Mouse (Mus musculus) forebrain, embryonic 10.5 days (tissue): ENCODE measurements around the gene Bbs9. TPM values are rescaled to one million over a fixed set of nuclear protein-coding genes. Genes with fewer than 3 reads are reported as not detected.
A peak's percentile ranks its signal among the peaks of the same experiment; 100 is the strongest.

ENCODE experiments used
- DNase-seq: peaks from one replicate; pipeline ENCODE4 v3.0.0-alpha.2; 2017; ENCODE audit warnings: low spot score; ENCODE audit errors: extremely low spot score
- H3K27ac ChIP-seq: fragments of 300-500 bp; sonication (generic); 2 replicates; pipeline ENCODE4 v1.5.1; 2016; ENCODE audit warnings: mild to moderate bottlenecking
- H3K27me3 ChIP-seq: fragments of 300-500 bp; sonication (generic); 2 replicates; pipeline ENCODE4 v1.6.1; 2016; ENCODE audit warnings: mild to moderate bottlenecking; ENCODE audit not compliant: poor library complexity, severe bottlenecking
- H3K36me3 ChIP-seq: fragments of 300-500 bp; sonication (generic); replicated peaks from 2 replicates; pipeline ENCODE4 v1.6.1; 2016; ENCODE audit warnings: mild to moderate bottlenecking, moderate library complexity
- H3K4me1 ChIP-seq: fragments of 300-500 bp; sonication (generic); 2 replicates; pipeline ENCODE4 v1.6.1; 2016
- H3K4me3 ChIP-seq: fragments of 300-500 bp; sonication (generic); 2 replicates; pipeline ENCODE4 v1.5.1; 2016; ENCODE audit warnings: mild to moderate bottlenecking, moderate library complexity
- H3K9me3 ChIP-seq: fragments of 300-500 bp; sonication (generic); 2 replicates; pipeline ENCODE4 v1.6.1; 2016; ENCODE audit warnings: mild to moderate bottlenecking, moderate library complexity
- WGBS: fragments of 180-500 bp; shearing (Covaris S2); methylation state at CpG from one replicate; pipeline ENCODE4 v1.1.7; 2016; 5-methylcytosine and 5-hydroxymethylcytosine counted together
- polyA plus RNA-seq: library from polyadenylated mRNA; unstranded; fragments of >200 nt; fragmentation: Nextera tagmentation; extraction: Ambion mirVana; gene quantifications from 2 replicates; pipeline ENCODE4 v1.2.1, GENCODE M21; 2016

Gene Bbs9
- polyA plus RNA-seq, 1 experiment from 2014 or later: 14.6 TPM

DNA sequence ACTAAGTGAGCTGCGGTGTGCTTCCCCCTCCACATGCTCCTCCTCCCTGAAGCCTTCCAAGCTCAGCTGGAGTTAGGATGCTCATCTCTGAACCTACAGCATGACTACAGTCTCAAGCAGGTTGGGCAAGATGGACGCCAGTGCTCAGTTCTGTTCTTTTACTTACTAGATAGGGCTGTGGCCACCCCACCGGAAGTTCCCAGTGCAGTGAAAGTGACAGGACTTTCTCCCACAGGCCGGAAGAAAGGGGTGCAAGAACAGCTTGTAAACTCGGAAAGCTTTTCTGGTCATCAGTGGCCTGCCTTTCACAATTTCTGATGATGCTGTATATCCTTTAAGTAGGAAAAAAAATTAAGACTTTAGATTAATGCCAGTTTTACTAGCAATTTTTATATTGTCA, 315.7 kb downstream of the Bbs9 start:
- Histone ChIP-seq H3K27ac (no peak overlapping the region), H3K27me3 (no peaks in the 10 kb centered on the region), H3K36me3 (no peaks in the 10 kb centered on the region), H3K9me3 (no peaks in the 10 kb centered on the region), H3K4me3 (no peak overlapping the region), H3K4me1 (peaks cover 11% of the 10 kb centered on the region)
- 92% methylated on average over 5 of the region's 5 CpGs for WGBS
- DNase-seq: no peak

DNA sequence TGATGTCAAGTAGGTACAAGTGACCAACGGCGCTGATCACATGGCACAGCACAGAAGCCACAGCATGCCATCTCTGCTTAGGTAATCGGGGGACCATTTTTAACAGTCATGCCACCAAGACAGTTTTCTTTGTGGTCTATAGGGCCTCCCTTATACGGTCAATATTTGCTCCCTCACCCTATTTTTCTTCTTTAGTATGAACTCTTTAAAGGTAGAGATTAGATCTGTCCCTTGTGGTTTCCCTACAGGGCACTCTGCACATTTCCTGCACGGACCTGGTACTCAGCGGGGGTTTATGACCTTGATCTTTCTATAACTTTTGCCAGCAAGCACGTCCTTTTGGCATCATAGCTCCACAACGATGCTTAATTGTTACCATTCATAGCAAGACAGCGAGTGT, 316.2 kb downstream of the Bbs9 start:
- no peaks in the 10 kb centered on the region for H3K27me3 ChIP-seq
- no peaks in the 10 kb centered on the region for H3K9me3 ChIP-seq
- H3K4me1 ChIP-seq: peaks cover 11% of the 10 kb centered on the region
- no peak overlapping the region for H3K4me3 ChIP-seq
- 84% methylated on average over 9 of the region's 9 CpGs for WGBS
- H3K36me3 ChIP-seq: no peaks in the 10 kb centered on the region
- H3K27ac ChIP-seq: no peak overlapping the region
- no peak for DNase-seq

DNA sequence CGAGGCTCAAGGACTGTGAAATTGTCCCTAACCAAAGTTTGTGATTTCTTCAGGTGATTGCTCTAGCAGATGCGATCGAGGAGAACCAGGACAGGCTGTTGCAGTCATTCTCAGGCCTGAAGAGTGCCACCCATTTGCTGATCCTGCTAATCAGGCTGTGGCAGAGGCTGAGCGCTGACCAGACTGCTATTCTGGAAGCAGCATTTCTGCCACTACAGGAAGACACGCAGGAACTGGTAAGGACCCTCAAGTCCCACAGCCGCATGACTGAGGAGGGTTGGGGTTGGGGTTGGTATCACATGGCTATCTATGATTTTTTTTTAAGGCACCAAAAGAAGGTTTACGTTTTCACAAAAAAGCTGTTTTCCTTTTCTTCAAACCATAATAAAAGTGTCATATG, 318.2 kb downstream of the Bbs9 start:
- no peak overlapping the region for H3K27ac ChIP-seq
- no peaks in the 10 kb centered on the region for H3K9me3 ChIP-seq
- H3K27me3 ChIP-seq: no peaks in the 10 kb centered on the region
- no peaks in the 10 kb centered on the region for H3K36me3 ChIP-seq
- 84% methylated on average over 7 of the region's 7 CpGs for WGBS
- DNase-seq: no peak
- no peak overlapping the region for H3K4me3 ChIP-seq
- peaks cover 11% of the 10 kb centered on the region for H3K4me1 ChIP-seq

DNA sequence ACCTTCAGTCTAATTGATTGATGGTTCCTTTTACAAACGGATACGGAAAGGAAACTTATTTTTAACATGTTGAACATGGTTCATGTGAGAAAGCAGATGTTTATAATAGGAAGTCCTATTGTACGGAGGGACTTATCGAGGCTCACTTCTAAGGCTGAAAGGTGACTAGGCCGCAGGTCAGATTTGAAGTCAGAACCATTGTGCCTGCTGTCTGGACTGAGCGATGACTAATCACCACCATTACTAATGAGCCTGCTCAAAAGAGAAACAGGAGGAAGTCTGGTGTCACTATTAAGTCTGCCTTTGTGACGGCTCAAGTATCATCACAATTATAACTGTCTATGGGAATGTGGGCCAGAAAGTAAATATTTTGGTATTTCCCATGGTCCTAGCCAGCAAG, 325.2 kb downstream of the Bbs9 start:
- WGBS: 81% methylated on average over 7 of the region's 7 CpGs
- Histone ChIP-seq H3K27me3 (no peaks in the 10 kb centered on the region), H3K9me3 (no peaks in the 10 kb centered on the region), H3K4me1 (no peaks in the 10 kb centered on the region), H3K4me3 (no peak overlapping the region), H3K36me3 (no peaks in the 10 kb centered on the region), H3K27ac (no peak overlapping the region)
- no peak for DNase-seq

DNA sequence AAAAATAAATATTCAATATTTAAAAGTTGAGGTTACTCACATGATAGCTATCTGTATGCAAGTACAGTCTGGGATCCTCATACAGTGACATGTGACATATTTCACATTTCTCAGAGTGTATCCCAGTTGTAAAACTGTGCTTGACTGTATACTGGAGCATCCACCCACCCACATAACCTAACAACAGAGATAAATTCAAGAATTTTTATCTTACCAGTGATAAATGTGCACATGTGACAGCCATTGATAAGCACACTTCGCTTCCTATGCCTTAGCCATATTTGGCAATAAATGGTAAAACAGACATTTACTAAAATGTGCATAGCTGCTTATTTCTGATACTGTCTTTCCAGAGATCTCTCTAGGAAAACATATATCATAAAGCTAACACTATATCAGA, 330.5 kb downstream of the Bbs9 start:
- Histone ChIP-seq H3K27me3 (no peaks in the 10 kb centered on the region), H3K4me1 (no peaks in the 10 kb centered on the region), H3K4me3 (no peak overlapping the region), H3K9me3 (no peaks in the 10 kb centered on the region), H3K27ac (no peak overlapping the region), H3K36me3 (no peaks in the 10 kb centered on the region)
- DNase-seq: no peak
- 89% methylated on average over 1 of the region's 1 CpGs for whole genome bisulfite sequencing

GRCm38 (mm10) chr9:22806494-22806893, 331.0 kb downstream of the Bbs9 start:
- Histone ChIP-seq H3K9me3 (no peaks in the 10 kb centered on the region), H3K27me3 (no peaks in the 10 kb centered on the region), H3K4me1 (no peaks in the 10 kb centered on the region), H3K27ac (no peak overlapping the region), H3K36me3 (no peaks in the 10 kb centered on the region), H3K4me3 (no peak overlapping the region)
- 82% methylated on average over 5 of the region's 5 CpGs for WGBS
- DNase-seq: no peak

DNA sequence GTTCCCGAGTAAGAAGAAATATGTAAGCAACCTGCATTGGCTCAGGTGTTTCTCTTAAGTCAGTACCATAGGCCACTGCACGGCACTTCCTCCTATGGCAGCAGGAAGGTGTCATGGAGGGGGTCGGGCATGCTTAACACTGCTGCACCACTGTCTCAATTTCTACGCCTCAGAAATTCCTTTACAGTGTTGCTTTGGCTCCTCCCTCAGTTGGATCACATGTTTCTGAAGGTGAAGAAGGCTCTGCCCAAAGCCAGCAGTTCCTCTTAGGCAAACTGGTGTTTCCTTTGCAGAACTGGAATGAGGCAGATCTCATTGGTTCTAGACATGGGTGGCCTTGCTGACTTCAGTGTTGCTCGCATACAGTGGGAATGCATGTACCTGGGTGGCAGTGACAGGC, 332.2 kb downstream of the Bbs9 start:
- no peak overlapping the region for H3K27ac ChIP-seq
- no peak overlapping the region for H3K4me3 ChIP-seq
- no peaks in the 10 kb centered on the region for H3K9me3 ChIP-seq
- H3K4me1 ChIP-seq: 0 out of 2 replicates have a peak, but pooled peaks cover 4% of the 10 kb centered on the region
- WGBS: 89% methylated on average over 5 of the region's 5 CpGs
- no peaks in the 10 kb centered on the region for H3K36me3 ChIP-seq
- H3K27me3 ChIP-seq: no peaks in the 10 kb centered on the region
- no peak for DNase-seq

- Histone ChIP-seq H3K27ac (no peak overlapping the region), H3K4me3 (no peak overlapping the region), H3K36me3 (no peaks in the 10 kb centered on the region), H3K27me3 (no peaks in the 10 kb centered on the region), H3K9me3 (no peaks in the 10 kb centered on the region), H3K4me1 (peaks cover 8% of the 10 kb centered on the region)
- no peak for DNase-seq
- 88% methylated on average over 4 of the region's 4 CpGs for WGBS
Observed at GRCm38 (mm10) chr9:22809621-22810126, 334.2 kb downstream of the Bbs9 start.

GRCm38 (mm10) chr9:22810454-22810853, 334.9 kb downstream of the Bbs9 start:
- 91% methylated on average over 8 of the region's 8 CpGs for WGBS
- Histone ChIP-seq H3K9me3 (no peaks in the 10 kb centered on the region), H3K4me1 (peaks cover 14% of the 10 kb centered on the region)

GRCm38 (mm10) chr9:22811931-22812330, 336.4 kb downstream of the Bbs9 start:
- 66% methylated on average over 2 of the region's 2 CpGs for WGBS
- no peak for DNase-seq

More at GRCm38 (mm10) chr9:22810454-22810853, 334.9 kb downstream of the Bbs9 start:
- no peak for DNase-seq
- no peak overlapping the region for H3K27ac ChIP-seq
- H3K36me3 ChIP-seq: no peaks in the 10 kb centered on the region
- no peaks in the 10 kb centered on the region for H3K27me3 ChIP-seq
- H3K4me3 ChIP-seq: no peak overlapping the region

GRCm38 (mm10) chr9:22814407-22815092, 339.0 kb downstream of the Bbs9 start:
- no peak for DNase-seq
- H3K9me3 ChIP-seq: no peaks in the 10 kb centered on the region
- no peak overlapping the region for H3K4me3 ChIP-seq
- 69% methylated on average over 9 of the region's 9 CpGs for WGBS
- 0 out of 2 replicates have a peak overlapping the region, but pooled peaks have one; percentile 25 for H3K27ac ChIP-seq
- H3K36me3 ChIP-seq: no peaks in the 10 kb centered on the region
- peaks cover 14% of the 10 kb centered on the region for H3K4me1 ChIP-seq
- no peaks in the 10 kb centered on the region for H3K27me3 ChIP-seq

More at GRCm38 (mm10) chr9:22811931-22812330, 336.4 kb downstream of the Bbs9 start:
- Histone ChIP-seq H3K27ac (no peak overlapping the region), H3K27me3 (no peaks in the 10 kb centered on the region), H3K9me3 (no peaks in the 10 kb centered on the region), H3K4me1 (peaks cover 14% of the 10 kb centered on the region), H3K4me3 (no peak overlapping the region), H3K36me3 (no peaks in the 10 kb centered on the region)

DNA sequence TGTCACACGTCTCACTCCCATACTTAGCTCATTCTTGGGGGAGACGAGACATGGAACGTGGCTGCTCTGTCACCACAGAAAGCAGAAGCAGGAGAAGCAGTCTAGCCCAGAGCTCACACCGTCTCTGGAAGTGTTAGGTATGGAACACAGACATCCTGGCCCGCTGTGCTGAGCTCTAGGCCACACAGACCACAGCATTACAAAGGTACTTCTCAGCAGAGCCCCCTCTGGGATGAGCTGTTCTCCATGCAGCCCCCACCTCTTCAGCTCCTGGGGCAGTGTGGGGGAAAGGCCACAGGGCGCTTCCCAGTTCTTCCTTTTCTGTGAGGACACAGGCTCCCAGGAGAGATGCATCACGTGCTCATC, 339.6 kb downstream of the Bbs9 start:
- WGBS: 69% methylated on average over 7 of the region's 7 CpGs
- DNase-seq: no peak
- Histone ChIP-seq H3K4me3 (no peak overlapping the region), H3K9me3 (no peaks in the 10 kb centered on the region), H3K27ac (0 out of 2 replicates have a peak overlapping the region, but pooled peaks have one; percentile 51), H3K4me1 (peaks cover 16% of the 10 kb centered on the region), H3K36me3 (no peaks in the 10 kb centered on the region), H3K27me3 (no peaks in the 10 kb centered on the region)

- WGBS: 89% methylated on average over 6 of the region's 6 CpGs
- DNase-seq: no peak
- Histone ChIP-seq H3K27me3 (0 out of 2 replicates have a peak, but pooled peaks cover 3% of the 10 kb centered on the region), H3K4me3 (no peak overlapping the region), H3K27ac (no peak overlapping the region), H3K36me3 (no peaks in the 10 kb centered on the region), H3K4me1 (peaks cover 24% of the 10 kb centered on the region), H3K9me3 (no peaks in the 10 kb centered on the region)
Observed at GRCm38 (mm10) chr9:22819539-22819938, 344.0 kb downstream of the Bbs9 start.
